Mouse (Mus musculus) embryo, embryonic 10 days (tissue): ENCODE data around the gene Gm13762.
"Not testable (repeated sequence)": the region's sequence is repeated elsewhere in the genome, so short reads cannot be mapped to it uniquely, and the experiment has no call there.

Experiments used
- DNase-seq: peaks from one replicate; pipeline ENCODE4 v3.0.0-alpha.2; 2015; ENCODE audit warnings: low spot score

Gene Gm13762

DNA sequence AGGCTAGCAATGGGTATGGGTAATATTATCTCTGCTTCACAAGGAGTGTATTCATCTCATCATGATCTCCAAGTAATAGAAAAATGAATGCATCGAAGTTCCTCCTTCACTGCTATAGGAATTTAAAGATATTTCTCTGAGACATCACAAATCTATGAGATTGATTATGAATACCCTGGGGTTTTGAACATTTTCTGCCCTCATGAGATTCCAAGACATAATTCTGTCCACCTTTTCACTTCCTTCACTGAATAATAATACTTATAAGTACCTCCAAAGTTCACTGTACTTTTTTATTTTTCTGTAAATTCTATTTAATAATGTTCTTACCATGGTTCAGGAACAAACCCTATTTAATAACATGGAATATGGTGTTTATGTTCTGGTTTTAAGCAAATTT lies at the start of gene Gm13762:
Gm13762 (minus strand) TSS at position 101 of the 400 bp plus-strand sequence.
- no peak for DNase-seq

DNA sequence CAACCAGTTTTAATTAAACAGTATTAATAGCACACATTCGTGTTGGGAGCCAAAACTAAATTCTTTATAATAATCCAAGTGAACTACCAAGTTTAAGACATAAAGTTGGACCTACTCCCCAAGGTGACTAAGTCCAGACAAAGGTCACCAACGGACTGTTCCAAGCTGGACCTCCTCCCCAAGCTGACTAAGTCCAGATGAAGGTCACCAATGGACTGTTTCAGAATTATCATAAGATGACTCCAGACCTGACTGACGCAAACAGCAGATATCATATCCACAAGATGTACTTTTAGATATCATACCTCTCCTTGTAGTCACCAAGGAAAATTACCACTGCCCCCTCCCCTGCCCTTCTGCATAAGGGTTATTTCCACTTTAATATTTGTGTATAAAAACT lies 41.4 kb upstream of the Gm13762 start:
- DNase-seq = not testable (repeated sequence)

DNA sequence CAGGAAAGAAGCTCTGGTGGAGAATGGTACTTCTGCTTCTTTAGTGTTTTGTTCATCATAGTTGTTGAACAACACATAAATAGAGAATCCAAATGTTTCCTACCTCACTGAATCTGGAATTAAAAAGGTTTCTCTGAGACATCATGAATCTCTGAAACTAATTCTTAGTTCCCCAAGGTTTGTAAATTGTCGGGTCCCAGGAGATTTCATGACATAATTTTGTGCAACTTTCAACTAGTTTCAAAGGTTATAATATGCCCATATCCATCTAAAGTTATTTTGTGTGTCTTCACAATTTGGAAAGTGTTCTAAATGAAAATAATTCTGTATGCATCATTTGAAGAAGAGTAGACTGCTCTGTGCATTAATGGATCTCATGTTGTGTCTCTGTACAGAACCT lies 38.2 kb upstream of the Gm13762 start, which contains the start of gene Olfr1216:
Olfr1216 (minus strand) TSS at position 101 of the 400 bp plus-strand sequence.
- no peak for DNase-seq

DNA sequence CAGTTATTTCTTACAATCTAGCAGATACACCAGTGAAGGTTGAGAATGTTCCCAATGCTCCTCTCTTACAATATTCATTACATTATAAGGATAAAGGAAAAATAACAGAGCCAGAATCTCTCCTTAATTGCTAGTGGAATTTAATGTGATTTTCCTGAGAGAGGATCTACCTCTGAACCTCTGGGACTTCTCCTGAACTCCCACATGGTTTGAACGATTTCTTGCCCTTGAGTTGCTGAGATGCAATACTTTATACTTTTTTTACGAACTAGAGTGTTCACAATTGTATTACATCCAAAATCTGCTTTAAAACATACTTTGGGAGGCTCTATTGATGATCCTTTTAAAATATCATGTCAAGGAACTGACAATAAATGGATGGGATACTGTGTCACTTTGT lies 26.8 kb upstream of the Gm13762 start, which contains the start of gene Olfr1215:
Olfr1215 (minus strand) TSS at position 101 of the 400 bp plus-strand sequence.
- no peak for DNase-seq

DNA sequence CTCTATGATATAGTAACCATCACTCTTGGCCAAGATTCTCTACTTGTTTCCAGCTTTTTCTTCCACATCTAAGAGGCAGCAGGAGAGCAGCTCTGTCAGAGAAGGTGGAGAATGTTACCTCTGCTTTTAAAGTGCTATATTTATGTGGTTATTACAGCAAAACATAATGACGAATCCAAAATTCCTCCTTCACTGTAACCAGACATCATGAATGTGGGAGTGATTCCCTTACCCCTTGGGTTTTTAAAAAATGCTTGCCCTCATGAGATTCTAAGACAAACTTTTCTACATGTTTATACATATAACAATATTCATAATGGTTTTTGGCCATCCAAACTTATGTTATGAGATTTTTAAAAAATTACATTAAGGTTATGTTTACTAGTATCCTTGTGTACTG lies 12.5 kb upstream of the Gm13762 start, which contains the start of gene Olfr1214:
Olfr1214 (minus strand) TSS at position 101 of the 400 bp plus-strand sequence.
- no peak for DNase-seq

DNA sequence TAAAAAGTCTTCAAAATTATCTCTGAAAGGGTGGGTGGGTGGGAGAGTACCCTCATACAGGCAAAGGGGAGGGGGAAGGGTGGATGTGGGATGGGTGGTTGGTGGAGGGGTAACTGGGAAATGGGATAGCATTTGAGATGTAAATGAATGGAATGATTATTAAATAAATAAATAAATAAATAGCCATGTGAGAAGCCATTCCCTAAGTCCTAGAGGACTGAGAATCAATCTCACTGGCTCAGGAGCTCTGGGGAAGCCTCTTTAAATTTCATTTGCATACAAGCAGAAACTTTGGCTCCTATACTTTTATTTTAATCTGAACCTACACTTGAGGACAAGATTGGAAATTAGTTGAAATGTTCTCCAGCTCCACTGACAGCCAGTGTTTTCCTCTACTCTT lies 26.4 kb downstream of the Gm13762 start, which contains the start of gene Olfr1212:
Olfr1212 (plus strand) TSS at position 301 of the 400 bp plus-strand sequence.
- DNase-seq = no peak

DNA sequence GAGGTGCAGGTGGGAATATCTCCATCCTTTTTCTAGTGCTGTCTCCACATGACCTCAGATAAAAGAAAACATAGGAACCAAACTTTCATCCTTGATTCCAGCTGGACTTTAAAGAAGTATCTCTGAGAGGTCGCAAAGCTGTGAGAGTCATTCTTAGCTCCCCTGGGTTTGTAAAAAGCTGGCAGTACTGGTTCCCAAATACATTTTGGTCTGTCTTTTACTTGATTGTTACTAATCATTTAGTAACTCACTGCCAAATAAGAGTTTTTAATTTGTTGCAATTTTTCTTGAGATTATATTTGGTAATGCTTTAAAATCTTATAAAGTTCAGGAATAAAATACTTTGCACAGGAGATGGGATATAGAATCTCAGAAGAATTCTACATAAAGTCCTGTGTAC lies 42.1 kb downstream of the Gm13762 start, which contains the start of gene Olfr1211:
Olfr1211 (minus strand) TSS at position 101 of the 400 bp plus-strand sequence.
- DNase-seq = no peak
